Mouse (Mus musculus) myocyte (in vitro differentiated cells): Measurements from ENCODE around the gene Ddx10. TPM values are rescaled to one million over a fixed set of nuclear protein-coding genes. Genes with fewer than 3 reads are reported as not detected.
"Not testable (repeated sequence)": the region's sequence is repeated elsewhere in the genome, so short reads cannot be mapped to it uniquely, and the experiment has no call there.

Experiments used
- H3K27me3 ChIP-seq: one replicate; pipeline ENCODE4 v1.6.1; 2011; ENCODE audit not compliant: control insufficient read depth, insufficient read depth, insufficient read length
- H3K36me3 ChIP-seq: one replicate; pipeline ENCODE4 v1.6.1; 2011; ENCODE audit not compliant: control insufficient read depth, insufficient read depth
- H3K4me2 ChIP-seq: one replicate; pipeline ENCODE4 v1.6.1; 2011; ENCODE audit warnings: low read depth, control low read depth
- H3K4me3 ChIP-seq: one replicate; pipeline ENCODE4 v1.5.1; 2011; ENCODE audit warnings: mild to moderate bottlenecking, control low read depth, moderate library complexity
- H3K79me2 ChIP-seq: one replicate; pipeline ENCODE4 v1.6.1; 2011; ENCODE audit not compliant: control insufficient read depth, insufficient read depth
- H3ac ChIP-seq: one replicate; pipeline ENCODE4 v1.6.1; 2011; ENCODE audit not compliant: control insufficient read depth, insufficient read length
- CEBPB ChIP-seq: IDR thresholded peaks from 2 replicates; pipeline ENCODE4 v1.6.1; 2011; ENCODE audit warnings: mild to moderate bottlenecking, moderate library complexity; ENCODE audit not compliant: poor library complexity, insufficient read depth, severe bottlenecking
- E2F4 ChIP-seq: IDR thresholded peaks from one replicate; pipeline ENCODE4 v1.6.1; 2011; ENCODE audit warnings: mild to moderate bottlenecking, control low read depth, moderate library complexity; ENCODE audit not compliant: insufficient read depth
- MAX ChIP-seq: IDR thresholded peaks from one replicate; pipeline ENCODE4 v1.6.1; 2011; ENCODE audit warnings: low read depth, mild to moderate bottlenecking, control low read depth
- MYOD1 ChIP-seq, 3 experiments: IDR thresholded peaks; one replicate each; pipeline ENCODE4 v1.6.1; 2011; ENCODE audit warnings: control low read depth in 2 of 3, low read depth in 2 of 3, mild to moderate bottlenecking in 2 of 3, moderate library complexity in 1 of 3; ENCODE audit not compliant: insufficient read length in 2 of 3, control insufficient read depth in 1 of 3
- MYOG ChIP-seq, 3 experiments: IDR thresholded peaks; one replicate each; pipeline ENCODE4 v1.6.1; 2011; ENCODE audit warnings: control low read depth in 2 of 3, low read depth in 2 of 3, mild to moderate bottlenecking in 2 of 3; ENCODE audit not compliant: insufficient read length in 2 of 3, control insufficient read depth in 1 of 3, insufficient read depth in 1 of 3
- POLR2A ChIP-seq: IDR thresholded peaks from one replicate; pipeline ENCODE4 v1.6.1; 2011; ENCODE audit warnings: low read depth, mild to moderate bottlenecking, control low read depth, moderate library complexity; ENCODE audit not compliant: insufficient read length
- POLR2AphosphoS2 ChIP-seq: IDR thresholded peaks from one replicate; pipeline ENCODE4 v1.6.1; 2011; ENCODE audit warnings: low read depth, control low read depth; ENCODE audit not compliant: insufficient read length
- REST ChIP-seq: IDR thresholded peaks from one replicate; pipeline ENCODE4 v1.6.1; 2011; ENCODE audit warnings: mild to moderate bottlenecking, control low read depth, moderate library complexity; ENCODE audit not compliant: insufficient read depth, insufficient read length
- SRF ChIP-seq: IDR thresholded peaks from one replicate; pipeline ENCODE4 v1.6.1; 2011; ENCODE audit warnings: low read depth; ENCODE audit not compliant: control insufficient read depth, insufficient read length
- TCF12 ChIP-seq: IDR thresholded peaks from one replicate; pipeline ENCODE4 v1.6.1; 2011; ENCODE audit warnings: mild to moderate bottlenecking, control low read depth; ENCODE audit not compliant: poor library complexity, insufficient read depth, severe bottlenecking
- TCF3 ChIP-seq: IDR thresholded peaks from one replicate; pipeline ENCODE4 v1.6.1; 2011; ENCODE audit warnings: low read depth, control low read depth; ENCODE audit not compliant: insufficient read length
- USF1 ChIP-seq: IDR thresholded peaks from one replicate; pipeline ENCODE4 v1.6.1; 2011; ENCODE audit warnings: low read depth, mild to moderate bottlenecking, control low read depth, moderate library complexity
- polyA plus RNA-seq: library from polyadenylated mRNA; unstranded; fragments of >200 nt; fragmentation: generic; extraction: Trizol; gene quantifications from one replicate; pipeline ENCODE4 v1.2.1, GENCODE M21; 2012; ENCODE audit warnings: missing spikeins

Ddx10 gene
- polyA plus RNA-seq, 1 experiment = 7.5 TPM

GRCm38 (mm10) chr9:53208283-53208682 is 39.6 kb downstream of the Ddx10 start:
- Histone ChIP-seq H3K4me2 (no peak overlapping the region), H3K36me3 (peaks cover 10% of the 10 kb centered on the region), H3ac (no peak overlapping the region), H3K27me3 (no peaks in the 10 kb centered on the region), H3K79me2 (no peaks in the 10 kb centered on the region), H3K4me3 (no peak overlapping the region)
- no peak for TF ChIP-seq MYOD1 (IDR thresholded peaks at IDR 0.05; ENCODE audit: control insufficient read depth in 1 of 3, insufficient read length in 2 of 3, low read depth in 2 of 3)
- no peak for TF ChIP-seq E2F4
- TF ChIP-seq TCF12 = no peak
- TF ChIP-seq REST = no peak
- TF ChIP-seq USF1 = no peak
- no peak for TF ChIP-seq POLR2A
- TF ChIP-seq POLR2AphosphoS2 = no peak
- no peak for TF ChIP-seq CEBPB

GRCm38 (mm10) chr9:53174590-53174989 is 73.3 kb downstream of the Ddx10 start:
- Histone ChIP-seq H3K79me2 (no peaks in the 10 kb centered on the region), H3K27me3 (no peaks in the 10 kb centered on the region), H3K4me2 (no peak overlapping the region), H3K4me3 (no peak overlapping the region), H3K36me3 (no peaks in the 10 kb centered on the region), H3ac (no peak overlapping the region)
- TF ChIP-seq MAX (no peak), POLR2A (no peak), CEBPB (no peak), TCF3 (no peak), POLR2AphosphoS2 (no peak), MYOD1 (IDR thresholded peaks at IDR 0.05; ENCODE audit: control insufficient read depth in 1 of 3, insufficient read length in 2 of 3, low read depth in 2 of 3) (no peak)

GRCm38 (mm10) chr9:53173258-53173657 is 74.6 kb downstream of the Ddx10 start:
- no peak for TF ChIP-seq MAX
- no peak for TF ChIP-seq POLR2AphosphoS2
- TF ChIP-seq MYOD1 (IDR thresholded peaks at IDR 0.05; ENCODE audit: control insufficient read depth in 1 of 3, insufficient read length in 2 of 3, low read depth in 2 of 3) = no peak
- no peak for TF ChIP-seq CEBPB
- TF ChIP-seq E2F4 = no peak
- no peak for TF ChIP-seq TCF3
- no peak for TF ChIP-seq POLR2A
- no peak for TF ChIP-seq SRF
- TF ChIP-seq REST = no peak
- TF ChIP-seq USF1 = no peak
- TF ChIP-seq TCF12 = no peak
- no peak for TF ChIP-seq MYOG (IDR thresholded peaks at IDR 0.05; ENCODE audit: control insufficient read depth in 1 of 3, insufficient read depth in 1 of 3, insufficient read length in 2 of 3, low read depth in 2 of 3)
- H3K27me3 ChIP-seq = no peaks in the 10 kb centered on the region
- H3K79me2 ChIP-seq = no peaks in the 10 kb centered on the region
- no peak overlapping the region for H3K4me2 ChIP-seq
- no peaks in the 10 kb centered on the region for H3K36me3 ChIP-seq
- no peak overlapping the region for H3K4me3 ChIP-seq
- H3ac ChIP-seq = no peak overlapping the region

DNA sequence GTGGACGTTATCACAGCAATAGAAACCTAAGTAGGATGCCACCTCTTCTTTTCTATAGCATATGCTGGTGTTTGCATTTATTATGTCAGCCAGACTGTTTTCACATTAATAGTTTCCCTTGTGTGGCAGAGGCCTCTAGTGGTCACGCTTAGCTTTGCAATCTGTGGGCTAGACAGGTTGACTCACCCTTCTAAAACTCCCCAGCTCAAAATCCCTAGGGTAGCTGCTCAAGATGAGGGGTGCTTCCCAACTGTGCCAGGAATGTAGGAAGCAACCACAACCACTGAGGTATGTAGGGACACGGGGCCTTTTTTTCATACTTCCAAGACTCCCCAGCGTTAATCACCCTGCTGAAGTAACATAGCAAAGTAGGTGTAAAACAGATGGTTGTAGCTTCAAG is 103.6 kb downstream of the Ddx10 start:
- H3K4me2 ChIP-seq = no peak overlapping the region
- no peaks in the 10 kb centered on the region for H3K36me3 ChIP-seq
- TF ChIP-seq USF1 (no peak), POLR2AphosphoS2 (no peak), REST (no peak), MYOG (IDR thresholded peaks at IDR 0.05; ENCODE audit: control insufficient read depth in 1 of 3, insufficient read depth in 1 of 3, insufficient read length in 2 of 3, low read depth in 2 of 3) (no peak), MAX (no peak), POLR2A (no peak), E2F4 (no peak), CEBPB (no peak), TCF3 (no peak), MYOD1 (IDR thresholded peaks at IDR 0.05; ENCODE audit: control insufficient read depth in 1 of 3, insufficient read length in 2 of 3, low read depth in 2 of 3) (no peak), SRF (no peak), TCF12 (no peak)
- H3K4me3 ChIP-seq = no peak overlapping the region
- H3K27me3 ChIP-seq = no peaks in the 10 kb centered on the region
- no peaks in the 10 kb centered on the region for H3K79me2 ChIP-seq
- H3ac ChIP-seq = no peak overlapping the region

- Histone ChIP-seq H3K36me3 (no peaks in the 10 kb centered on the region), H3K4me2 (no peak overlapping the region), H3K4me3 (no peak overlapping the region), H3K79me2 (no peaks in the 10 kb centered on the region), H3K27me3 (no peaks in the 10 kb centered on the region), H3ac (no peak overlapping the region)
- TF ChIP-seq MYOG (IDR thresholded peaks at IDR 0.05; ENCODE audit: control insufficient read depth in 1 of 3, insufficient read depth in 1 of 3, insufficient read length in 2 of 3, low read depth in 2 of 3) (no peak), TCF12 (no peak), CEBPB (no peak), TCF3 (no peak), SRF (no peak)
Measured at GRCm38 (mm10) chr9:53143508-53143907, 104.3 kb downstream of the Ddx10 start.

- H3K27me3 ChIP-seq, H3K36me3 ChIP-seq, H3K4me3 ChIP-seq, H3K79me2 ChIP-seq, H3ac ChIP-seq, H3K4me2 ChIP-seq: not testable (repeated sequence)
Measured at GRCm38 (mm10) chr9:53142424-53142823, 105.4 kb downstream of the Ddx10 start.
